Mouse (Mus musculus): Measurements from ENCODE around the gene Pex16.
"Not testable (repeated sequence)": the region's sequence is repeated elsewhere in the genome, so short reads cannot be mapped to it uniquely, and the experiment has no call there.

Pex16 gene

GRCm38 (mm10) chr2:92388081-92388517, 13.6 kb downstream of the Pex16 start:
- peak; percentile 78 for DNase-seq (ENCODE audit: low read depth, low spot score)

- peak; percentile 99 for DNase-seq (ENCODE audit: low read depth, low spot score)
These were observed 14.6 kb downstream of the Pex16 start for GRCm38 (mm10) chr2:92388891-92389641.

GRCm38 (mm10) chr2:92389645-92390044, 15.2 kb downstream of the Pex16 start:
- no peak for DNase-seq (ENCODE audit: low read depth, low spot score)

GRCm38 (mm10) chr2:92390206-92390930, 15.9 kb downstream of the Pex16 start:
- DNase-seq (ENCODE audit: low read depth, low spot score) = peak; percentile 56

- DNase-seq (ENCODE audit: low read depth, low spot score) = peak; percentile 89
These were observed 16.6 kb downstream of the Pex16 start for GRCm38 (mm10) chr2:92391116-92391515.

GRCm38 (mm10) chr2:92391703-92392317, 17.3 kb downstream of the Pex16 start:
- peak; percentile 80 for DNase-seq (ENCODE audit: low read depth, low spot score)

GRCm38 (mm10) chr2:92392318-92393264, 18.1 kb downstream of the Pex16 start:
- DNase-seq (ENCODE audit: low read depth, low spot score) = peak; percentile 69

- DNase-seq (ENCODE audit: low read depth, low spot score) = peak; percentile 62
These were observed 21.1 kb downstream of the Pex16 start for GRCm38 (mm10) chr2:92395535-92395934.

GRCm38 (mm10) chr2:92397436-92397835, 23.0 kb downstream of the Pex16 start:
- peak; percentile 74 for DNase-seq (ENCODE audit: low read depth, low spot score)

- DNase-seq (ENCODE audit: low read depth, low spot score) = not testable (repeated sequence)
These were observed 25.4 kb downstream of the Pex16 start for GRCm38 (mm10) chr2:92399877-92400276.

GRCm38 (mm10) chr2:92400682-92401081, 26.2 kb downstream of the Pex16 start:
- no peak for DNase-seq (ENCODE audit: low read depth, low spot score)

- DNase-seq (ENCODE audit: low read depth, low spot score) = peak; percentile 83
These were observed 26.6 kb downstream of the Pex16 start, which contains the start of gene Mapk8ip1 for GRCm38 (mm10) chr2:92401091-92401561. Mapk8ip1 (minus strand) TSS chr2:92401263.

GRCm38 (mm10) chr2:92402591-92403326, 28.3 kb downstream of the Pex16 start:
- DNase-seq (ENCODE audit: low read depth, low spot score) = peak; percentile 96

GRCm38 (mm10) chr2:92403776-92404319, 29.4 kb downstream of the Pex16 start:
- DNase-seq (ENCODE audit: low read depth, low spot score) = no peak

- DNase-seq (ENCODE audit: low read depth, low spot score) = no peak
These were observed 30.3 kb downstream of the Pex16 start for GRCm38 (mm10) chr2:92404737-92405136.

GRCm38 (mm10) chr2:92405687-92406086, 31.2 kb downstream of the Pex16 start:
- no peak for DNase-seq (ENCODE audit: low read depth, low spot score)

GRCm38 (mm10) chr2:92408309-92409045, 34.0 kb downstream of the Pex16 start:
- DNase-seq (ENCODE audit: low read depth, low spot score) = peak; percentile 77

- peak; percentile 89 for DNase-seq (ENCODE audit: low read depth, low spot score)
These were observed 37.2 kb downstream of the Pex16 start for GRCm38 (mm10) chr2:92411705-92412104.

GRCm38 (mm10) chr2:92421723-92422387, 47.4 kb downstream of the Pex16 start:
- peak; percentile 59 for DNase-seq (ENCODE audit: low read depth, low spot score)
